Mouse (Mus musculus) gastrocnemius, postnatal 36 days (tissue): Measurements from ENCODE around the gene Plekha7. TPM values are rescaled to one million over a fixed set of nuclear protein-coding genes. Genes with fewer than 3 reads are reported as not detected.
"Not testable (repeated sequence)": the region's sequence is repeated elsewhere in the genome, so short reads cannot be mapped to it uniquely, and the experiment has no call there.

Source experiments
- DNase-seq, 2 experiments: peaks; one replicate each; pipeline ENCODE4 v3.0.0; 2022
- intact Hi-C: fragments of 180-260 bp; cut with DNase I; formaldehyde crosslinking; loops from one replicate; pipeline ENCODE4 v1.15.1; 2025
- total RNA-seq, 2 experiments: library from RNA; stranded (reverse); gene quantifications; 2 replicates each; pipeline ENCODE4 v1.2.3; 2021

Plekha7 gene
- total RNA-seq, 2 experiments from 2014 or later = 0.69 to 1.6 TPM

- DNase-seq = no peak
- intact Hi-C loops = no loop called here
Observed at GRCm38 (mm10) chr7:116103091-116103490, 205.1 kb downstream of the Plekha7 start.

- no peak for DNase-seq
- intact Hi-C loops = no loop called here
Observed at GRCm38 (mm10) chr7:116099952-116100528, 208.1 kb downstream of the Plekha7 start.

- intact Hi-C loops = no loop called here
- no peak for DNase-seq
Observed at GRCm38 (mm10) chr7:116093466-116093850, 214.7 kb downstream of the Plekha7 start.

- peak; percentile 87 to 91 for DNase-seq
- intact Hi-C loops = no loop called here
Observed at GRCm38 (mm10) chr7:116092710-116093465, 215.3 kb downstream of the Plekha7 start.

- DNase-seq, intact Hi-C loops: not testable (repeated sequence)
Observed at GRCm38 (mm10) chr7:116084366-116084765, 223.8 kb downstream of the Plekha7 start, which contains the start of gene Gm4353. Gm4353 (minus strand) TSS chr7:116084635.

Other genes with a start within 250 kb of the Plekha7 start
- 1 to 10 TPM; 1.7 to 1.8 TPM for gene Gm4353, start 223.7 kb downstream of the Plekha7 start, total RNA-seq
- gene Rps13, start 25.8 kb upstream of the Plekha7 start, total RNA-seq = 100 to 1,000 TPM; 207 to 275 TPM
- gene Pik3c2a, start 135.1 kb upstream of the Plekha7 start, total RNA-seq = 1 to 10 TPM; 7.1 to 7.6 TPM
- gene Nucb2, start 196.0 kb upstream of the Plekha7 start, total RNA-seq = 1 to 10 TPM; 4.2 to 6.2 TPM